Mouse (Mus musculus): ENCODE results near the gene Srsf12. TPM values are rescaled to one million over a fixed set of nuclear protein-coding genes. Genes with fewer than 3 reads are reported as not detected.

Gene Srsf12
- total RNA-seq, 2 experiments from 2014 or later = 24.3 to 31.9 TPM

GRCm38 (mm10) chr4:33248062-33248889 lies 39.5 kb downstream of the Srsf12 start:
- DNase-seq (ENCODE audit: extremely low spot score in 1 of 2, low spot score in 1 of 2) = peak; percentile 91 to 93

DNA sequence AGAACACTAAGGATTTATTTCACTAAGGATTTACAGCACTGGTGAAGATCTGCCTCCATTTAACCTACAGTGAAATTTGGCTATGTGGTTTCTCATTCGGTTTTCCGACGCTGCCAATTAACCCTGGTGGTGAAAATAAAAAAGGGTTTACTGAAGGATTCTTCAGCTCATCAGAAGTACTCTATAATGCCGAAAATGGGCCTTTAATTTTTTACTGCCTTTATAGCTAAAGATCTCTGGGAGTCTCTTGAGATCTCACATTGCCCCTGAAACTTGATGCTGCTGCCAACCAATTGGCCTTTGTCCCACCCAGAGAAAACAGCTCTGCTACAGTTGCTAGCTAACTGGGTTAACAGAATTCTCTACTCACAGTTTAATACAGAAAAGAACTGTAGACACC lies 40.1 kb downstream of the Srsf12 start:
- no peak for DNase-seq (ENCODE audit: extremely low spot score in 1 of 2, low spot score in 1 of 2)

- no peak for DNase-seq (ENCODE audit: extremely low spot score in 1 of 2, low spot score in 1 of 2)
These were observed 41.0 kb downstream of the Srsf12 start for GRCm38 (mm10) chr4:33249716-33250230.

DNA sequence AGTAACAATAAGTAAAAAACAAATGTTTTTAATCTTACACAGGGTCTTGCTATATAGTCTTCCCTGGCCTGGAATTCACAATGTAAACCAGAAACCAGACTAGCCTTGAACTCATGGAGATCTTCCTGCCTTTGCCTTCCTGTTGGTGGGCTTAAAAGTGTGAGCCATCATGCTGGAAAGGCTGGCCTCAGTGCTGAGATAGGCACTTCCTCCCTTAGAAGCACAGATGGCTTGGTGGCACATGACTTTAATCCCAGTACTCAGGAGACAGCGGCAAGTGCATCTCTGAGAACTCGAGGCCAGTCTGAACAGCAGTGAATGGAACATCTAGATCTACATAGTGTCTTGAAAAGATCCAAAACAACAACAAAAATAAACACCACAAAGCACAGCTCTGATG lies 42.1 kb downstream of the Srsf12 start:
- no peak for DNase-seq (ENCODE audit: extremely low spot score in 1 of 2, low spot score in 1 of 2)

DNA sequence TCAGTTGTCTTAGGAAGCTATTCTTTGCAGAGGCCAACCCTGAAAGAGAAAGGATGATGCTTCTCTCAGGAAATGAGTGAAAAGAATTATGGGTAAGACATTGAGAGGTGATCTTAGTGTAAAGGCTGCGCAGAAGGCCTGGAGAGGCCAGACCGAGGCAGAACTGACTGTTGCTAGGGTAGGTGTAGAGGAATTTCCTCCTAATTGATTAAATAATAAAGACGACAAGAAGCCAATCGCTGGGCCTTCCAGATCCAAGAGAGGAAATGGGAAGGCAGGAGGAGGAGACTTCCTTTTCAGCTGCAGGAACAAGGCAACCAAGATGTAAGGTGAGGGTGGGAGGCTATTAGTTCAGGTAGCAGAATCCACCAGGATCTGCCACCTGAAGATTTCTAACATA lies 45.9 kb downstream of the Srsf12 start:
- DNase-seq (ENCODE audit: extremely low spot score in 1 of 2, low spot score in 1 of 2) = no peak

GRCm38 (mm10) chr4:33257263-33257964 lies 48.6 kb downstream of the Srsf12 start:
- DNase-seq (ENCODE audit: extremely low spot score in 1 of 2, low spot score in 1 of 2) = no peak

DNA sequence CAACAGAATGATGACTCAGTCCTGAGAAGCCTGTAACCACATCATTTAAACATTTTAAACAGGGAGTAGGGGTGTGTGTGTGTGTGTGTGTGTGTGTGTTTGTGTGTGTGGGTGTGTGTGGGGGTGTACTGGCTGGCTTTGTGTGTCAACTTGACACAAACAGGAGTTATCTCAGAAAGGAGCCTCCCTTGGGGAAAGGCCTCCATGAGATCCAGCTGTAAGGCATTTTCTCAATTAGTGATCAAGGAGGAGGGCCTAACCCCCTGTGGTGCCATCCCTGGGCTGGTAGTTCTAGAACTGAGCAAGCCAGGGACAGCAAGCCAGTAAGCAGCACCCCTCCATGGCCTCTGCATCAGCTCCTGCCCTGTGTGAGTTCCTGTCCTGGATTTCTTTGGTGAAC lies 51.5 kb downstream of the Srsf12 start:
- no peak for DNase-seq (ENCODE audit: extremely low spot score in 1 of 2, low spot score in 1 of 2)

DNA sequence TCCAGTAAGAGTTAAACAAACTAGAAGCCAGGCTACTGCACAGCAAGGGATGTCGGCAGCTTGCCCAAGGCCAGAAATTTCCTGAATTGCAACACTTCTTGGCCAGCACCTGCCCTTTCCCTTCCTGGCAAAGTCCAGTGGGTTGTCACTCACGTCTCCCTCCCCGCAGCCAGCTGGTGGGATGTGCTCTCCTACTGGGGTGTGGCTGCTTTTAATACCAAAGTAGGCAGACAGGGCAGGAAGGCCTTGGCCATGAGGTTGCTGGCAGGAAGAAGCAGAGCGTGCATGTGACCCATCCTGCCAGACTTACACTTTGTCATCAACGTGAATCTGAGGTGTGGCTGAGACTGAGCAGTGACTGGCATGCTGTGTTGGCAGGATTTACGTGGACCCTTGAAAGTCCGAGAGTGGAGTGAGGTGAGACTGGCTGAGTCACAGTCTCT lies 52.5 kb downstream of the Srsf12 start:
- DNase-seq (ENCODE audit: extremely low spot score in 1 of 2, low spot score in 1 of 2) = peak in 1 of 2 experiments; percentile 16

- no peak for DNase-seq (ENCODE audit: extremely low spot score in 1 of 2, low spot score in 1 of 2)
These were observed 54.1 kb downstream of the Srsf12 start for GRCm38 (mm10) chr4:33262897-33263296.

DNA sequence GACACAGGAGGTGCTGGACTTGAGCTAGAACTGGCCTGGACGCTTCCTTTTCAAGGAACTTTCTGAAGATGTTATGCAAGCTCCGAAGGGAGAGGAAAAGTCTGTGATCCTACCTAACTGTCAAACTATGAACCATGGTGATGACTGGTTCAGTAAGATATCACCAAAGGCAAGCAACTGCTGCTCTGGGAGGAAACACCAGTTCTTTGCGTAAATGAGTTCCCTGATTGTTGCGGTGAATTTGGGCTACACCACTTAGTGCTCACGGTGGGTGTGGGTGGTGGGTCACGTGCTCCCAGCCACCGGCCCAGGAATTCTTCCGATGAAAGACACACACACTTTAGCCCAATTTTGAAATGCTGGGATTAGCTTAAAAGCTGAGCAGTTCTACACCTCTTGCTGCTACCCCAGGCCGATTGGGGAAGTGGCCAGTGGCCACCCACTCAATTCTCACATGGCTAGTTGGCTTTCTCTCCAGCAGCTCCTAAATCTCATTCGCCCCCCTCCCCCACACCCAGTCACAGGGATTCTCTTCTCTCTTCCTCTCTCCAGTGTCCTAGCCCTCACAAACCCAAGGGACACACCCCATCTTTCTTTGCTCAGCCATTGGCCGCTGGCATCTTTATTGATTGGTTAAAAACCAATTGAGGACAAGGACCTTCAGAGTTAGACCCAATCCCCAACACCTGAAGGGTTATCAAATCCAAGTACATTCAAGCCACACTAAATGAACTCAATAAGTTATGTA lies 56.4 kb downstream of the Srsf12 start:
- DNase-seq (ENCODE audit: extremely low spot score in 1 of 2, low spot score in 1 of 2) = no peak

DNA sequence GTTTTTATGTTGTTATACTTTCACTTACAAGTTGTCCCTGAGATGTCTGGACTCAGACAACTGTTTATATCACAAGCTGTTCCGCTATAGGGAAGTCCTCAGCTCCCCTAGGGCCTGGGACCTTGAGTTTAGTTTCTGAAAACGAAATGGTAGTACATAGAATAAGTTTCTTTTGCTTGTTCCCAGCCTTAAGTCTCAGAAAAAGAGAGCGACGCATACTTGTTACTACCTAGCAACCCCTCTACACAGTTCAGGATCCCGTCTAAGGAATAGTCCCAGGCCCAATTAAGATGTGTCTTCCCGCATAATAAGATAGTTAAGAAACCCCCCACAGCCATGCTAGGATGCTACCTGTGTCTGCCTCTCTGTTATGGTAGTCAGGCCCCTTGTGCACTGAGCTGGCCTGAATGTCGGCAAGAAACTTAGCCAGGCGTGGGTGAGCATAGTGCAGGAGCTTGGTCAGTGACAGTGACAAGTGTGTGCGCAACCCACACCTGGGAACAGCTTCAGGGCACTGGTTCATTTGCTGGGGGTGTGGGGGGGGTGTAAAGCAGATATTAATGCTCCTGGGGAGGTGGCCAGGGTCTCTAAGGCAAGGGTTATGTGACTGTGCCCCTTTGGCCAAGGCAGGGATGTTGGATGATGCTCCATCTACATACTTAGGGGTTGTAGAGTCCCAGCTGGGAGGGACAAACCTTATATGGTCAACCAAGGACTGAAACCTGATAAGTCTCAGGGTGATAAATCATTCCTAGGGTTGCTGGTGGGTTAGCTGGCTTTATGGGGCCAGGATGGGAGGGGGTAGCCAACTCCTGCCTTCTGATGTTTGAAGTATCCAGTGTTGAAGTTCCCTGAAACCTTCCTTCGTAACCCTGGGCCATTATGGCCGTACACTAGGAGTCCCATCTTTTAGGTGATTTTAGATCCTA lies 61.9 kb downstream of the Srsf12 start:
- DNase-seq (ENCODE audit: extremely low spot score in 1 of 2, low spot score in 1 of 2) = no peak

DNA sequence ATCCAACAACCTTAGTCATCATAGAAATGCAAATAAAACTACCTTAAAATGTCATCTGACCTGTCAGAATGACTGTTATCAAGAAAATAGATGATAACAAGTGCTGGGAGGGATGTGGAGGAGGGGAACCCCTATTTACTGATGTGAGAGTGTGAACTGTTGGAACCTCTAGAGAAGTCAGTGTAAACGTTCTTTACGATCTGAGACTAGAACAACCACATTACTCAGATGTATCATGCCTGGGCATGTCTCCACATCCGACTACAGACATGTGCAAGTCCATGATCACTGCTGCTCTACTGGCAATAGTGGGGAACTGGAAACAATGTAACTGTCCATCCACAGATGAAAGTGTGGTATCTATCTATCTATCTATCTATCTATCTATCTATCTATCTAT lies 64.6 kb downstream of the Srsf12 start:
- no peak for DNase-seq (ENCODE audit: extremely low spot score in 1 of 2, low spot score in 1 of 2)

DNA sequence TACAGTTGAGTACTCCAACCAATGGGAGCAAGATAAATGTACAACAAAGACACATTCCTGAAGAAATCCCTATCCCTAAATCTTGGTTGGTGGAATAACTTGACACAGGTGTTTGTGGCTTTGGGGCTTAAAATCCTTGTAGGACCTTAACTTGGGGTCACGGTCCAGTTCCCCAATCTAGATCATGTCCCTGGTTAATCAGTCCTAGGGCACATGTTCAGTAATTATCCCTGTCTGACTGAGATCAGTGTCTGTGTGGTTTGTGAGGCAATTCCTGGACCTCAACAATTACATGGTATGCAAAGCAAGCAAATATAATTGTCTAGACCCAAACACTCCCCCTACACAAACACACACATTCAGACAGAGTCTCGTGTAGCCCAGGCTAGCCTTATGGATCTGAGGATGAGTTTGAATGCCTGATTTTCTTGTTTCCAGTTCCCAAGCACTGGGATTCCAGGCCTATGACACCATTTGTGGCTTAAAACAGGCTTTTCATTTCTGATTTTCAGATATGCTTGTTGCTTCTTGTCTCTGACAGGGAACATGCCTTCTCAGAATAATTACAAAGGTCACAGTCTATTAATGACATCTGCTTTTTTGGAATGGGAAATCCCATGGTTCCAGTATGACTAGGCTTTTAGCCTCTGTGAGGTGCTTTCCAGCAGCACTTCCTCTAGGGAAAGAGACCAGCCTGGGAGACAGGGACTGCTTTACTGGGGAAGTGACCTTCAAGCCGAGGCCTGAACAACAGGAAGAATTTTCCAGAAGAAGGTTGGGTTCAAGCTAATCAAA lies 73.3 kb downstream of the Srsf12 start:
- DNase-seq (ENCODE audit: extremely low spot score in 1 of 2, low spot score in 1 of 2) = no peak

Other genes with a start within 250 kb of the Srsf12 start
- gene Rragd, start 226.0 kb upstream of the Srsf12 start, total RNA-seq (2021) = 10 to 100 TPM; 58.9 to 60.5 TPM
- 100 to 1,000 TPM in 1 of 2 experiments, 10 to 100 TPM in 1; 97.2 to 101 TPM for gene Ube2j1, start 177.6 kb upstream of the Srsf12 start, total RNA-seq (2021)
- gene Gabrr2, start 146.0 kb upstream of the Srsf12 start, total RNA-seq (2021) = under 1 TPM; 0.39 to 0.52 TPM
- gene Gabrr1, start 76.5 kb upstream of the Srsf12 start, total RNA-seq (2021) = under 1 TPM in 1 of 2 experiments, not detected in 1; 0.20 TPM
- gene Pm20d2, start 19.3 kb upstream of the Srsf12 start, total RNA-seq (2021) = 10 to 100 TPM in 1 of 2 experiments, 1 to 10 TPM in 1; 9.4 to 13.4 TPM
- 100 to 1,000 TPM; 129 to 137 TPM for gene Pnrc1, start 81.2 kb downstream of the Srsf12 start, total RNA-seq (2021)
- gene Rngtt, start 101.3 kb downstream of the Srsf12 start, total RNA-seq (2021) = 10 to 100 TPM; 25.3 to 27.2 TPM